Mouse (Mus musculus) ovary, adult 2 months (tissue): Measurements from ENCODE around the gene 9530053A07Rik. TPM values are rescaled to one million over a fixed set of nuclear protein-coding genes. Genes with fewer than 3 reads are reported as not detected.

Experiments
- polyA plus RNA-seq: library from polyadenylated mRNA; depleted of rRNA; stranded (reverse); fragments of >200 nt; gene quantifications from 2 replicates; pipeline ENCODE4 v1.2.3, GENCODE M21; 2012; rRNA removed

Gene 9530053A07Rik
- 0.12 and 0.15 TPM in 2 replicates for polyA plus RNA-seq

GRCm38 (mm10) chr7:28129166-28129565 is at the start of gene 9530053A07Rik:
Gene 9530053A07Rik (plus strand): TSS chr7:28129466.

GRCm38 (mm10) chr7:28169489-28170422 is 40.5 kb downstream of the 9530053A07Rik start, which contains the start of gene Fbl:
Gene Fbl (plus strand): TSS chr7:28169710.

GRCm38 (mm10) chr7:28179228-28179627 is 50.0 kb downstream of the 9530053A07Rik start, which contains the start of gene Dyrk1b:
Gene Dyrk1b (plus strand): TSS chr7:28179469.

Other genes starting within 250 kb of the 9530053A07Rik start
- gene Zfp974, start 200.0 kb upstream of the 9530053A07Rik start, polyA plus RNA-seq: 1.3 and 1.5 TPM in 2 replicates
- gene Zfp780b, start 150.3 kb upstream of the 9530053A07Rik start, polyA plus RNA-seq: 1.0 and 1.4 TPM in 2 replicates
- 0.10 and 0.44 TPM in 2 replicates for gene Zfp850, start 115.4 kb upstream of the 9530053A07Rik start, polyA plus RNA-seq
- 146 and 150 TPM in 2 replicates for gene Psmc4, start 79.4 kb upstream of the 9530053A07Rik start, polyA plus RNA-seq
- gene Fcgbp, start 58.2 kb upstream of the 9530053A07Rik start, polyA plus RNA-seq: 24.0 and 60.8 TPM in 2 replicates
- 53.6 and 78.1 TPM in 2 replicates for gene Fbl, start 40.2 kb downstream of the 9530053A07Rik start, polyA plus RNA-seq
- 57.1 and 60.7 TPM in 2 replicates for gene Dyrk1b, start 50.0 kb downstream of the 9530053A07Rik start, polyA plus RNA-seq
- gene Eid2, start 138.4 kb downstream of the 9530053A07Rik start, polyA plus RNA-seq: 25.5 and 40.8 TPM in 2 replicates
- 16.8 and 23.9 TPM in 2 replicates for gene Eid2b, start 148.3 kb downstream of the 9530053A07Rik start, polyA plus RNA-seq
- 0.12 and 0.46 TPM in 2 replicates for gene Selenov, start 161.7 kb downstream of the 9530053A07Rik start, polyA plus RNA-seq
- 0.38 and 0.45 TPM in 2 replicates for gene Dll3, start 172.8 kb downstream of the 9530053A07Rik start, polyA plus RNA-seq
- 104 and 109 TPM in 2 replicates for gene Timm50, start 182.6 kb downstream of the 9530053A07Rik start, polyA plus RNA-seq
- 140 and 172 TPM in 2 replicates for gene Supt5, start 209.3 kb downstream of the 9530053A07Rik start, polyA plus RNA-seq
- gene Rps16, start 221.2 kb downstream of the 9530053A07Rik start, polyA plus RNA-seq: 1,842 and 2,300 TPM in 2 replicates
- 48.3 and 50.7 TPM in 2 replicates for gene Plekhg2, start 243.1 kb downstream of the 9530053A07Rik start, polyA plus RNA-seq